Mouse (Mus musculus) neutrophil, adult 5-6 weeks (primary cell): Measurements from ENCODE around the gene Gm13199. TPM values are rescaled to one million over a fixed set of nuclear protein-coding genes. Genes with fewer than 3 reads are reported as not detected.
A peak's percentile ranks its signal among the peaks of the same experiment; 100 is the strongest.

Experiments
- ATAC-seq: fragments of 151-379, 151-347 bp; 2 replicates; pipeline ENCODE4 v1.8.0; 2017; ENCODE audit warnings: mild to moderate bottlenecking, moderate TSS enrichment; ENCODE audit not compliant: insufficient number of reproducible peaks, poor library complexity, low FRiP score, severe bottlenecking; ENCODE audit errors: extremely low read depth
- total RNA-seq: library from RNA; stranded (forward); fragments of 200-1000 nt; gene quantifications from 2 replicates; pipeline ENCODE4 v1.2.3, GENCODE M21; 2017

Gm13199 gene
- total RNA-seq = 2.0 and 5.2 TPM in 2 replicates

- no peak for ATAC-seq
These were observed at the start of gene Gm13199 for GRCm38 (mm10) chr2:5862834-5863233. TSS of gene Gm13199 (minus strand) at chr2:5862934.

DNA sequence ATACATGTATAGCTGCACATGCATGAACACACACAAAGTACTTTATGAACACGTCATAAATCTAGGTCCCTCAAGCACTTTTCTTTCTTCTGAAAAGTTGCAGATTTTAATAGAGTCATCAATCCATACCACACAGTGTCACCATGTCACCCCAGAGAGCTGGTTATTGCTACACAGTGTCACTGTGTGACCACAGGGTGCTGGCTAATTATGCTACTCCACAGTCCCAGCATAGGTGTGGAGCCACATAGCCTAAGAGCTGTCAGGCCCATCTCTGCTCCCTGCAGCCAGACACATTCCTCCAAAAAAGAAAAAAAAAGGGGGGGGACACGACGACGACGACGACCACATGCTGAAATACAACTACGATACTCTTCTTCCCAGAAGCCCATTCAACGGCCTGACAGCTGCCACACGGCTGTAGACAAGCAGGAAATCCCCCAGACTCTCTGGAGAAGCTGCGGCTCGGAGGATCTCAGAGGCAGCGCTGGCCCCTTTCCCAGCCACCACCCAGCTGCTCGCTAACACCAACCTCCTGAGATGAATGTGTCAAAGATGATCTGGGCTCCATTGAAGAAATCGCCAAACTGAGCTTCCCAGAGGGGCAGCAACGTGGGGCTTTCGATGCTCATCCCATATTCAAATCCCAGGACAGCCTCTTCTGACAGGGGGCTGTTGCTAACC, 48.7 kb upstream of the Gm13199 start:
- ATAC-seq = no peak

GRCm38 (mm10) chr2:5906625-5907024, 43.9 kb upstream of the Gm13199 start:
- peak; percentile 85 for ATAC-seq

- ATAC-seq = no peak
These were observed 43.4 kb upstream of the Gm13199 start for GRCm38 (mm10) chr2:5906092-5906491.

DNA sequence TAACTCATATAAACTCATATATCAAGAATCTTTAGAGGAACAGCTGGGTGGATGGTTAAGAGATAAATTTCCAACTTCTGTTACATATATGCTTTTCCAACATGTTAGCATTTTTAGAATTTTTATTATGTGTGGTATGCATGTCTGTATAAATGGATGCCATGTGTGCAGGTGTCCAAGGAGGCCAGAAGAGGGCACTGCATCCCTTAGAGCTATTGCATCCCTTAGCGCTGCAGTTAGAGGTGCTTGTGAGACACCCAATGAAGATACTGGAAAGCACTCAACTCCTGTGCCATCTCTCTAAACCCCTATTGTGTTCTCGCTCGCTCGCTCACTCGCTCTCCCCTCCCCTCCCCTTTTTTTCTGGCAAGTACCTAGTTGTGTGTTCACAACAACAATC, 37.4 kb upstream of the Gm13199 start:
- peak; percentile 59; the same call in 1 of the 2 replicates for ATAC-seq

- peak; percentile 98 for ATAC-seq
These were observed 32.3 kb upstream of the Gm13199 start, which contains the start of gene Sec61a2 for GRCm38 (mm10) chr2:5894843-5895570. TSS of gene Sec61a2 (minus strand) at chr2:5895432.

GRCm38 (mm10) chr2:5894296-5894695, 31.6 kb upstream of the Gm13199 start:
- no peak for ATAC-seq

DNA sequence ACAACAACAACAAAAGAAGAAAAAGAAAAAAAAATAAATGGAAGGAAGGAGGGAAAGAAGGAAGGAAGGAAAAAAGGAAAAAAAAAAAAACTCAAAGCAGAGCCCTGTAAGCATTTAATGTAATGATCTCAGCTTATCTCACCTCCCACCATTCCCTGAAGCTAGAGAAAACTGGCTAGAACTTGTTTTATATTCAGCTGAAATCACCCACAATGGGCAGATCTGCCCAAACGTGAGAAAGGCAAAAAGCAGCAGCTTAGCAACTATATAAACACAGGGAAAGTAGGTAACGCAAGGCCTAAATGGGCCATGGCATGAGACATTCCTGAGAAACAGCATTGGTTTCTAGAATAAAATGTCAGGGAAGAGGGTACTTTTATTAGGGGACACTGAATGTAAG, 26.7 kb upstream of the Gm13199 start:
- no peak for ATAC-seq

DNA sequence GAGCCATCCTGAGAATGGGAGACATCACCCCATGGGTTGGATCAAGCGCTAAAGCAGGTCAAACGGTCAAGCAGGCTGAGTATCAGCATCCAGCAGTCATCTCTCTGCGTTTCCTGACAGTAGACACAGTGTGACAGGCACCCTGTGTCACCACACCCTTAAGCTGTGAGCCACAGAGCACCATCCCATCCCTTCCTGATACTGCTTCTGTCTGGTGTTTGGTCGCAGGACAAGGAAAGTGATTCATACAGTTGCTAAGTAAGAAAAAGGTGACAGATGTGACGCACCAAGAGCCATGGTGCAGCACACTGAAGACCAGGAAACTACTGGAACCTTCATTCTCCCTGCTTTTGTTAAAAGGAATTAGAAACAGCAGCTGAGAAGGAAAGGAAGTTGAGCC, 26.1 kb upstream of the Gm13199 start:
- no peak for ATAC-seq

- no peak for ATAC-seq
These were observed 14.7 kb upstream of the Gm13199 start for GRCm38 (mm10) chr2:5877446-5877845.

GRCm38 (mm10) chr2:5869746-5870145, 7.0 kb upstream of the Gm13199 start:
- ATAC-seq = no peak

DNA sequence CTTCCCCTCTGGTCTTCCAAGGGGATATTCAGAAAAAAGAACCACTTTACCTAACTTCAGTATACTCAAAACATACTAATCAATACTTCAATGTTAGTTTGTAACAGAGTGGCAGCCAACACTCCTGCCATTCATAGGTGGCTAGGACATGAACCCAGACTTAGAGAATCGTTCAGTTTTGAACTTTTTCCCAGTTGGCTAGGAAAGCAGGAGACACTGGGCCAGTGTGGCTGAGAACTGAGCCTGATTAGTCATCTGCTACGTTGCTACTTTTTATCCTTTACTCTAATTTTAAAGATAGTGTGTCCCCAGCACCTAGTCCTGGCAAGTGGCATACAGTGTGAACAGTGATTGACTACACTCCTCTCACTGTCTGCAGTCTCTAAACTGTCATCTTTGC, 4.9 kb upstream of the Gm13199 start:
- no peak for ATAC-seq

DNA sequence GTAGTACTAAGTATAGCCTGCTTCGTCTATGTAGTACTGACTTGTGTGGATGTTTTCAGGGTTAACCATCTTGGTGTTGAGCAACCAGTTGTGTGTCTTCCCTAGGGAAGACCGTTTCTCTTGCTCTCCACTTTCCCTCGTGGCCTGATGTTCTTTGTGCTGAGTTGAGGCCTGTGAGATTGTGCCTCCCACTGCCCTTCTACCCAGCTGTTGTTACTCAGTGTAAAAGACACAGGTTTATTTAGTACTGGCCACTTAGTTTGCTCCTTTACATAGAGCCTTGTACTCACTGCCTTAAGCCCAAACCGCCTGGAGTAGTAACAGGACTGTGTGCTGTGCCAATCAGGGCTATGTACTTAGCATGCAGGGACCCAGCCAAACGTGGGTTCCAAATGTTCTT, 10.9 kb downstream of the Gm13199 start:
- ATAC-seq = no peak

GRCm38 (mm10) chr2:5851116-5851515, 11.6 kb downstream of the Gm13199 start:
- no peak for ATAC-seq

DNA sequence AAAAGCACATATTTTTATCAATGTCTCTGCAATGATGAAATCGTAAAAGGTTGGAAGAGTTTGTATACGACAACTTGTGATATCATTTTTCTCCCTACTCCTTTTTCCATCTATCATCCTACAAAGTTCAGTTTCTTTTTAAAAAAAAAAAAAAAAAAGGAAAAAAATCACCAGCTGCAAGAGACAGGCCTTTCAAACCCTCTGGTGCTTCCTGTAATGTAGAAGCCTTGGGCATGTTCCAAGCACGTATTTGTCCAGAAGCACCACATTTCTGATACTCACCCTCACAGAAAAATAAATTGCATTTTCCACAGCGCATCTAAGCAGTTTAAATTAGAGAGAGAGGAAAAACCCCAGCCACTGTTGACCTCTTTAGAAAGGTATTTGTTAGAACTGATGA, 16.9 kb downstream of the Gm13199 start:
- no peak for ATAC-seq

GRCm38 (mm10) chr2:5844873-5845631, 17.7 kb downstream of the Gm13199 start, which contains the start of the genes Nudt5 and Cdc123:
TSS of gene Nudt5 (plus strand) at chr2:5845019.
TSS of gene Cdc123 (minus strand) at chr2:5845164.
- peak; percentile 97 for ATAC-seq

- ATAC-seq = no peak
These were observed 18.4 kb downstream of the Gm13199 start for GRCm38 (mm10) chr2:5844181-5844872.

- ATAC-seq = no peak
These were observed 21.9 kb downstream of the Gm13199 start for GRCm38 (mm10) chr2:5840815-5841214.

DNA sequence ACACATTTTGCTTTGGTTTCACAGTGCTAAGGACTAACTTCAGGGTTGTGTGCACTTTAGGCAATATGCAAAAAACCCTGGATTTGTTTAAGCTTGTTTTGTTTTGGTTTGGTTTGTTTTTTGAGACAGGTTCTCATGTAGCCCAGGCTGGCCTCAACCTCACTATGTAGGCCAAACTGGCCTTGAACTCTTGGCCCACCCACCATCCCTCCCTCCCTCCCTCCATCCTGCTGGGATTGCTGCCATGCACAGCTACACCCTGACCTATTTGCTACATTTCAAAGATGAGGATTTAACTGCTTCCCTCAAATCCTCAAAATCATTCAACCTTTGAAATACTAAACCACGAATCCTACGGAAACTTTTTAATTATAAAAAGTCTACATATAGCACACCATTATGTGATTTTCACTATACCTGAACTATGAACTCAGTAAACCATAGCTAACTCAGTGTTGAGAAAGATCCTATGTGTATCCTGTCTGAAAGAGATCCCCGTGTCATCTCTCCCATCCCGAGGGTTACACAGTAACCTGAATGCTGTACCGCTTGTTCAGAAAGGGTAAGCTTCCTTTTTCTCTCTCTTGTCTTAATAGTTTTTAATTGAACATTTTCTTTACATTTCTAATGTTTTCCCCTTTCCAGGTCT, 37.3 kb downstream of the Gm13199 start:
- ATAC-seq = no peak
